Mouse (Mus musculus): ENCODE results near the gene Engase. TPM values are rescaled to one million over a fixed set of nuclear protein-coding genes. Genes with fewer than 3 reads are reported as not detected.

Engase gene
- polyA plus RNA-seq, 1 experiment: 2.9 TPM

DNA sequence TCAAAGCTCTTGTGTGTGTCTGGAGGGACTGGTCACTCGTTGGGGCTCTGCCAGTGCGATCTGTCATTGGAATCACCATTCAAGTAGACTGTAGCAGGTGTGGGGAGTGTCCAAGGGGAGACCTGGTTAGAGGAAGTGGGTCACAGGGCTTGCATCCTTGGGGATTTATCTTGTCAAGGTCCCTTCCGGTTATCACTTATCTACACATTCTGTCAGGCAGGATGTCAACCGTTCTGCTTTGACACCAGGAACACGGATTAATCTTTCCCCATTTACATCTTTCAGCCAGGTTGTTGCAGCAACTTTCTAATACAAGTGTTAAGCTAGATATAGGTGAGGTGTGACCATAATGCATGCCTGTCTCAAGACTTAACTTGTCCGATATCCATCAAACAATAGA, 20.8 kb upstream of the Engase start:
- Histone ChIP-seq H3K36me3 (ENCODE audit: control insufficient read depth, insufficient read depth, low read length) (no peaks in the 10 kb centered on the region), H3K4me1 (ENCODE audit: control insufficient read depth, insufficient read depth, low read length) (no peaks in the 10 kb centered on the region), H3K27me3 (ENCODE audit: control insufficient read depth, insufficient read depth, low read length) (no peaks in the 10 kb centered on the region), H3K27ac (ENCODE audit: control insufficient read depth, insufficient read depth, low read depth, low read length) (no peak overlapping the region), H3K4me3 (ENCODE audit: control insufficient read depth, low read depth, low read length) (no peak overlapping the region)
- no peak for TF ChIP-seq POLR2A (IDR thresholded peaks at IDR 0.05; ENCODE audit: control insufficient read depth, low read depth, low read length)
- no peak for TF ChIP-seq CTCF (IDR thresholded peaks at IDR 0.05; ENCODE audit: control insufficient read depth, insufficient read depth, insufficient replicate concordance, low read depth, low read length)

DNA sequence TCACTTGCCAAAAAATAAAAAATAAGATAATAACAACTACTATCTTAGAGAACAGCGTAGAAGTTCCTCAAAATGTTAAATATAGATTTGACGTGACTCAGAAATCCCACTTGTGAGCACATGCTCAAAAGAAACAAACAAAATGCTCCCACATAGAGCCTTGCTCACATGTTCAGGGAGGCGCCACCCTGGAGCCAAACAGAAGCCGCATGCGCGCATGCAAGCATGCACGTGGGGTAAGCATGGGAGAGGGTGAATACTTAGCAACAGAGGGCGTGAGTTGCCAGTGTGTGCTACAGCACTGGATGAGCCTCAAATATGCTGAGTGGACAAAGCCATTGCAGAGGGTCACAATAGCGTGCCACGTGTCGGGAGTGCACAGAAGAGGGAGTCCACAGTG, 19.7 kb upstream of the Engase start:
- no peaks in the 10 kb centered on the region for H3K36me3 ChIP-seq (ENCODE audit: control insufficient read depth, insufficient read depth, low read length)
- H3K4me1 ChIP-seq (ENCODE audit: control insufficient read depth, insufficient read depth, low read length): no peaks in the 10 kb centered on the region
- no peak overlapping the region for H3K27ac ChIP-seq (ENCODE audit: control insufficient read depth, insufficient read depth, low read depth, low read length)
- H3K27me3 ChIP-seq (ENCODE audit: control insufficient read depth, insufficient read depth, low read length): no peaks in the 10 kb centered on the region
- H3K4me3 ChIP-seq (ENCODE audit: control insufficient read depth, low read depth, low read length): no peak overlapping the region
- TF ChIP-seq POLR2A (IDR thresholded peaks at IDR 0.05; ENCODE audit: control insufficient read depth, low read depth, low read length) (no peak), CTCF (IDR thresholded peaks at IDR 0.05; ENCODE audit: control insufficient read depth, insufficient read depth, insufficient replicate concordance, low read depth, low read length) (no peak)

DNA sequence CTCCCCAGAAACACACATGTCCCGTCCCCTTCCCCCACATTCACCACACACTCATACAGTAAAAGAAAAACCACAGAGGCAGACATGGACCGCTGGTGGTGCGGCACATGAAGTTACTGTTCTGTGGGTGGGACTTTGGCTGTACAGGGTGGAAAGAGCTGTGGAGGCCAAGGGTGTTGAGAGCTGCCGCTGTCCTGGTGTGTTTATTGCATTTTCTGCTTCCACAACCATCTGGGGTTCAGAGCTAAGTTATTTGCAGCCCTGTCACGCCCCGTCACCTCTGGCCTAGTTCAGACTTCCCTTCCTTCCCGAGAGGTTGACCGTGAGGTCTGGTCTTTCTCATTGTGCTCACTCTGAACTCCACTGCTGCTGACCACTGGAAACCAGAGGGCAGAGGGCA, 17.6 kb upstream of the Engase start:
- TF ChIP-seq POLR2A (IDR thresholded peaks at IDR 0.05; ENCODE audit: control insufficient read depth, low read depth, low read length): no peak
- TF ChIP-seq CTCF (IDR thresholded peaks at IDR 0.05; ENCODE audit: control insufficient read depth, insufficient read depth, insufficient replicate concordance, low read depth, low read length): no peak
- H3K27me3 ChIP-seq (ENCODE audit: control insufficient read depth, insufficient read depth, low read length): no peaks in the 10 kb centered on the region
- no peaks in the 10 kb centered on the region for H3K36me3 ChIP-seq (ENCODE audit: control insufficient read depth, insufficient read depth, low read length)
- H3K27ac ChIP-seq (ENCODE audit: control insufficient read depth, insufficient read depth, low read depth, low read length): 0 out of 2 replicates have a peak overlapping the region, but pooled peaks have one; percentile 5
- no peak overlapping the region for H3K4me3 ChIP-seq (ENCODE audit: control insufficient read depth, low read depth, low read length)
- no peaks in the 10 kb centered on the region for H3K4me1 ChIP-seq (ENCODE audit: control insufficient read depth, insufficient read depth, low read length)

DNA sequence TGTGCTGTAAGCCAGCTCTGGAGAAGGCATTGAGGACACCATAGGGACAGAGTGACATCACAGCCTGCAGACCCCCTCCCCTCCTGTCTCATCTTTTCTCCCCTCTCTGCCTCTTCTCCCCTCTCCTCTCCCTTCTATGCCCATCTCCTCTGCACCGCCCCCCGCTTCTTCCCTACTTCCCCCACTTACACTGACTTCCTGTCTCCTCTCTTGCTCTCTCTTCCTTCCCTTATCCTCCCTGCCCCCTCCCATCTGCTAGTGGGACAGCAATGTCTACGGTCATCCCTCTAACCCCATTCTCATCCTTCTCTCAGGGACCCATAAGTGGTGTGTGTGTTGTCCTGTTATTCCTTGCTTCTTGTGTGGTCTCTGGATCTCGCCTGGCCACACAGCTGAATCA, 17.1 kb upstream of the Engase start:
- H3K27me3 ChIP-seq (ENCODE audit: control insufficient read depth, insufficient read depth, low read length): no peaks in the 10 kb centered on the region
- H3K4me3 ChIP-seq (ENCODE audit: control insufficient read depth, low read depth, low read length): no peak overlapping the region
- H3K36me3 ChIP-seq (ENCODE audit: control insufficient read depth, insufficient read depth, low read length): no peaks in the 10 kb centered on the region
- TF ChIP-seq POLR2A (IDR thresholded peaks at IDR 0.05; ENCODE audit: control insufficient read depth, low read depth, low read length): no peak
- no peak for TF ChIP-seq CTCF (IDR thresholded peaks at IDR 0.05; ENCODE audit: control insufficient read depth, insufficient read depth, insufficient replicate concordance, low read depth, low read length)
- no peak overlapping the region for H3K27ac ChIP-seq (ENCODE audit: control insufficient read depth, insufficient read depth, low read depth, low read length)
- H3K4me1 ChIP-seq (ENCODE audit: control insufficient read depth, insufficient read depth, low read length): no peaks in the 10 kb centered on the region

DNA sequence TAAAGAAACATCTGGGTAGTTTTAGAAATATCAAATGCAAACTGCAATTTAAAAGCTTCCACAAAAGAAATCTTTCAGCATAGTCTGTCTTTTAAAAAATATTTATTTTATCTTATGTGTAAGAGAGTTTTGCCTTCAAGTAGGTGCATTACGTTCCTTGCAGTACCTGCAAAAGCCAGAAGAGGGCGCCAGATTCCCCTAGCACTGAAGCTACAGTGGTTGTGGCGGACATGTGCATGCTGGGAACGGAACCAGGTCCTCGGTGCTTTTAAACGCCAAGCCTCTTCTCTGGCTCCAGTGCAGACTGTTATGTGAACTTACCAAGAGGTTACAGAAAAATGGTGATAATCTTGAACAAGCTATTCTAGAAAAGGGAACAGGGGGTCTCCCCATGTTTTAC, 16.3 kb upstream of the Engase start:
- H3K36me3 ChIP-seq (ENCODE audit: control insufficient read depth, insufficient read depth, low read length): no peaks in the 10 kb centered on the region
- no peaks in the 10 kb centered on the region for H3K27me3 ChIP-seq (ENCODE audit: control insufficient read depth, insufficient read depth, low read length)
- peak; percentile 95 for TF ChIP-seq CTCF (IDR thresholded peaks at IDR 0.05; ENCODE audit: control insufficient read depth, insufficient read depth, insufficient replicate concordance, low read depth, low read length)
- TF ChIP-seq POLR2A (IDR thresholded peaks at IDR 0.05; ENCODE audit: control insufficient read depth, low read depth, low read length): no peak

DNA sequence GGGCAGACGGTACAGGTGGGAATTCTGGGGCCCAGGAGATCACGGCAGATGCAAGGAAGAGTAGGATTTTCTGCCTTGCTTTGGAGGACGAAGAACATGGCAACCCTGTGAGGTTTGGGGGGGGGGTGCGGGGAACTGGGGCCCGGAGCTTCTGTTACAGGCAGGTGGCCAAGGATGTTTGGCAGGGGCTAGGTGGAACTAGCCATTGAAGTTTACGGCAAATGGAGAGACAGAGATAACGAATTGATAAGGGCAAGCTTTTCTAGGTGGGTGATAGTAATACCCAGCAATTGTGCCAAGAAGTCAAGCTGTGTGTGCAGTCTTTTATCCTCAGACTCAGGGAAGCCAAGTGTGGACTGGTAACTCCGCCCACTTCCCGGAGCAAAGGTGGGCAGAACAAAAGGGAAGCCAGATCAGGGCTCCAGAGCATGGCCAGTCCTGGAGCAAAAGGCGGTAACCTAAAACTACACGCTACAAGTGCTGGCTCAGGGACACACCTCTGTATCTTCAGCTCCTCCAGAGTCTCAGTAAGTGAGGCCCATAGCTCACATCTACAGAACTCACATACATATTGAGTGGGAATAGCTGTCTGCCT, 9.1 kb upstream of the Engase start:
- no peak overlapping the region for H3K27ac ChIP-seq (ENCODE audit: control insufficient read depth, insufficient read depth, low read depth, low read length)
- TF ChIP-seq POLR2A (IDR thresholded peaks at IDR 0.05; ENCODE audit: control insufficient read depth, low read depth, low read length): no peak
- TF ChIP-seq CTCF (IDR thresholded peaks at IDR 0.05; ENCODE audit: control insufficient read depth, insufficient read depth, insufficient replicate concordance, low read depth, low read length): no peak
- H3K4me3 ChIP-seq (ENCODE audit: control insufficient read depth, low read depth, low read length): no peak overlapping the region
- H3K4me1 ChIP-seq (ENCODE audit: control insufficient read depth, insufficient read depth, low read length): peaks cover 6% of the 10 kb centered on the region
- H3K36me3 ChIP-seq (ENCODE audit: control insufficient read depth, insufficient read depth, low read length): no peaks in the 10 kb centered on the region
- H3K27me3 ChIP-seq (ENCODE audit: control insufficient read depth, insufficient read depth, low read length): no peaks in the 10 kb centered on the region

More for the DNA sequence above, 16.3 kb upstream of the Engase start:
- Histone ChIP-seq H3K4me3 (ENCODE audit: control insufficient read depth, low read depth, low read length) (no peak overlapping the region), H3K27ac (ENCODE audit: control insufficient read depth, insufficient read depth, low read depth, low read length) (no peak overlapping the region), H3K4me1 (ENCODE audit: control insufficient read depth, insufficient read depth, low read length) (no peaks in the 10 kb centered on the region)

DNA sequence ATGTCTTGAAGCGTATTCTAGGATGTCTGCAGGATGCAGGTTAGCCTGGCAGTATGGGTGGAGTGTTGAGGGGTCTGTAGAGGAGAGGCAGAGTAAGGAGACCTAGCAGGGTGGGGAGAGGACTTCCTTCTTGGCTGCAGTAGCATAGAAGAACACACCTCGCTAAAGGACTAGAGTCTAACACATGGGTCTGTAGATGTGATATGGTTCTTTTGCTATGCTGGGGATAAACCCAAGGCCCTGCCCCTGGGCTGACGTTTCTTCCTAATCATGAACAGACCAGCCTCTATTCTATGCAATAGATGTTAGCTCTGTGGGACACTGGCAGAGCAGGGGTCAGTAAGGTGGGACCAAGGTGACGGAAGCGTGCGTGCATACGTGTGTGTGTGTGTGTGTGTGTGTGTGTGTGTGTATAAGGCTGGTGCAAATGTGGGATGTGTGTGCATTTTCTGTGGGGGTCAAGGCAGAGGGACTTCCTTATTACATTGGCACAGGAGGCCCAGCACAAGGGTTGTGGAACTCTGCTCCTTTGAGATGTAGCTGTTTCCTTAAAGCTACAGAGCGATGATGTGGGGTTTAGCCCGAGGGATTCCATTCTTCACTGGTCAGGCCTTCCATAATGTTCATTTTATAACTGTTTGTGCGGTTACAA, 7.0 kb upstream of the Engase start:
- no peaks in the 10 kb centered on the region for H3K36me3 ChIP-seq (ENCODE audit: control insufficient read depth, insufficient read depth, low read length)
- no peak overlapping the region for H3K4me3 ChIP-seq (ENCODE audit: control insufficient read depth, low read depth, low read length)
- TF ChIP-seq CTCF (IDR thresholded peaks at IDR 0.05; ENCODE audit: control insufficient read depth, insufficient read depth, insufficient replicate concordance, low read depth, low read length) (no peak), POLR2A (IDR thresholded peaks at IDR 0.05; ENCODE audit: control insufficient read depth, low read depth, low read length) (no peak)
- no peaks in the 10 kb centered on the region for H3K27me3 ChIP-seq (ENCODE audit: control insufficient read depth, insufficient read depth, low read length)
- peaks cover 11% of the 10 kb centered on the region for H3K4me1 ChIP-seq (ENCODE audit: control insufficient read depth, insufficient read depth, low read length)
- no peak overlapping the region for H3K27ac ChIP-seq (ENCODE audit: control insufficient read depth, insufficient read depth, low read depth, low read length)

All from testis, adult 2 months (tissue).